Mouse (Mus musculus) heart, adult 18-20 months (tissue): Measurements from ENCODE around the gene Pik3cd. TPM values are rescaled to one million over a fixed set of nuclear protein-coding genes. Genes with fewer than 3 reads are reported as not detected.

Experiments
- DNase-seq, 2 experiments: peaks; one replicate each; pipeline ENCODE4 v3.0.0; 2021 to 2022; ENCODE audit warnings: mixed read lengths in 1 of 2
- total RNA-seq, 2 experiments: library from RNA; stranded (reverse); gene quantifications; 2 replicates each; pipeline ENCODE4 v1.2.3; 2021

Pik3cd gene
- total RNA-seq, 2 experiments from 2014 or later: 3.5 to 5.6 TPM

DNA sequence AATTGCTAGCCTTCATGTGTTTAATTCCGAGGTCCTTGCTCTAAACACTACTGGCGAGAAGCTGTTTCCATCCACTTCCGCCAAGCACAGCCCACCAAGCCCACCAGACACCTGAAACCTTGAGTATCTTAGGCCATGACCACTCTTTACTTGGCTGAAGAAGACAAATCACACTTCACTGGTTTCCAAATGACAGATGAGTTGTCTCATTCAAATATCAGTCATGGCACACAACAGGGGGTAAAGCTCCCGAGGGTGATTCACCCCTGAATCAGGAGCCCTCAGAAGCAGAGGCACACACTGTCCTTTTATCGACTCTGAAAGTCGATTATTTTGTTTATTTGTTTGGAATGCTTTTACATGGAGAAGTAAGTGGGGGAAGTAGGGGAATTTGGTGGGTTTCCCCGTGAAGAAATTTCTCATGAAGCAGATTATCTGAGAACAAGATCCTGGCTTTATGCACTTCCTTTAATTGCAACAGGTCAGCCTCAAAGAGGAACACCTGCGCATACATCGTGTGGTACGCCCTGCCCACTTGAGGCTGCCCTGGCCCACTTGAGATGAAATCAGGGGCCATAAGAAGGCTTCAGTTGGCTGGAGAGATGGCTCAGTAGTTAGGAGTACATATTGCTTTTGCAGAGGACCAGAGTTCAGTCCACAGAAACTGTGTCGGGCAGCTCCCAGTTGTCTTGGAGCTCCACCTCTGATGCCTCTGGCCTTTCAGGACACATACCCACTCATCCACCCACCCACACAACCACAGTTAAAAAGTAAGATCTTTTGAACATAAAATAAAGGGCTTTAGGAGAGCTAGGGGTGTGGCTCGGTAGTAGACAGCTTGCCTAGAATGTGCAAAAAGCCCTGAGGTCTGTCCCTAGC lies 12.3 kb downstream of the Pik3cd start:
- DNase-seq: no peak

GRCm38 (mm10) chr4:149688861-149689260 lies 13.5 kb downstream of the Pik3cd start:
- DNase-seq: no peak

GRCm38 (mm10) chr4:149684841-149685623 lies 17.3 kb downstream of the Pik3cd start:
- DNase-seq: no peak

GRCm38 (mm10) chr4:149683875-149684274 lies 18.5 kb downstream of the Pik3cd start:
- no peak for DNase-seq

GRCm38 (mm10) chr4:149679056-149679770 lies 23.2 kb downstream of the Pik3cd start:
- DNase-seq: peak in 1 of 2 experiments; percentile 38

GRCm38 (mm10) chr4:149678006-149678405 lies 24.4 kb downstream of the Pik3cd start:
- DNase-seq: peak in 1 of 2 experiments; percentile 24

- peak; percentile 83 to 84 for DNase-seq
These were observed 26.8 kb downstream of the Pik3cd start for GRCm38 (mm10) chr4:149675378-149676261.

DNA sequence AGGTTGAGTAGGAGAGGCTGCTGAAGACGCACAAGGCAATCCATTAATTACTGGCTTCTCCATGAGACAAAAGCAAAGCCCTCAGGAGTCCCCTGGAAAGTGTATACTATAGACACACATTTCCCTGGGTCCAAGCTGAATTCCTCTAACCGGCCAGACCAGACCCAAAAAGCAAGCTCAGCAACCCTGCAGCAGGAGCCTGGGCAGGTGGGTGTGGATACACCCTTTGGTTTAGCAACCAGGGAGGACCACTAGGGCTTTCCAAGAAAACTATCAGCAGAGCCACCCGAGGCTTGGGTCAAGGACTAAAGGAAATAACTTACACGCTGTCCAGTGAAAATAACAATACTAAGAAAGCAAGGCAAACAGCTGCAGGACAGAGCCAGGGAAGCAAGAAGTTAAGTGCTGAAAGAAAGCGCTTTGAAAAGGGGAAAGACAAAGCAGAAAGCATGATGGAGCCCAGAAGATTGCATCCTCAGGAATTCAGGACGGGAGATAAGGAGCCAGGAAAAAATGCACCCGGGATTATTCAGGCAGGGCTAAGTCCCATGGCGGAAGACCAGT lies 27.5 kb downstream of the Pik3cd start:
- no peak for DNase-seq

DNA sequence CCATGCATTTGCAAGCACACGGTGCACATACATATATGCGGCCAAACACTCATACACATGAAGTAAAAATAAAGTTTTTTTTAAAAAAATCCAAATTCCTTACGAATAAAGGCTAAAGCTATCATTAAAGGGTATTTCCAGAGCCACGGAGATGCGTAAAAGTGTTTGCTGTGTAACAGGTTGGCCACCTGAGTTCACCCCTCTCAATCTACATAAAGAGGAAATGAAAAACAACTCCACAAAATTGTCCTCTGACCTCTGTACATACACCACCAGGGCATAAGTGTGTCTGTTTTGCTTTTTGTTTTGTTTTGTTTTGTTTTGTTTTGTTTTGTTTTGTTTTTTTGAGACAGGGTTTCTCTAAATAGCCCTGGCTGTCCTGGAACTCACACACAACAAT lies 29.6 kb downstream of the Pik3cd start:
- no peak for DNase-seq

- no peak for DNase-seq
These were observed 31.2 kb downstream of the Pik3cd start for GRCm38 (mm10) chr4:149671175-149671574.

- DNase-seq: no peak
These were observed 36.7 kb downstream of the Pik3cd start for GRCm38 (mm10) chr4:149665692-149666090.

DNA sequence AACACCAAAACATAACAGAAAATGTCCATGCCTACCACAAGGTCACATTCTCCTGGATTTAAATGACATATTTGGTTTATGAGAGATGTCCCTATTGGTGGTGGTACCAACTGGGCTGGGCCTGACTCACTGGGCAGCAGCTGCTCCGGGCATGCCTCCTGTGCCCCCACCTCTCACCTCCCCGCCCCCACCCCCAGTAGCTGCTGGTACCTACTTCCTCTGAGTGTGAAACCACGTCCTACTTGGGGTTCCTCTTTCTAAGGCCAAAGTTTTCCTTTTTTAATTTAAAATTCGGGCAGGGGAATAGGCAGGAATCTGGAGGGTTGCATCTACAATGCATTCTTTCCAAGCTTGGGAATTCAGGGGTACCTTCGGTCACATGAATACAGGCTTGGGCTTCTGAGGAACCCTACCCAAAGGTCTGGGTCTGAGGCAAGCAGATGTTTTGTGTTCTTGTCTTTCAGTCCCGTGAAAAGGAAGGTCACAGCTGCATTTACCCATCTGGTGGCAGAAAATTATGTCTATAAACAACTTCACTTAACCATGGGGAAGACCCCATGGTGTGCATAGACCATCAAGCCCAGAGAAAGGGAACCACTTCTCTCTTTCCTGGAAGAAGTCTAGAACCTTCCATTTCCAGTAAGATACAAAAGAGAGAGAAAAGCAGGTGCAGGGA lies 37.2 kb downstream of the Pik3cd start:
- DNase-seq: no peak

- no peak for DNase-seq
These were observed 38.4 kb downstream of the Pik3cd start for GRCm38 (mm10) chr4:149663849-149664503.

DNA sequence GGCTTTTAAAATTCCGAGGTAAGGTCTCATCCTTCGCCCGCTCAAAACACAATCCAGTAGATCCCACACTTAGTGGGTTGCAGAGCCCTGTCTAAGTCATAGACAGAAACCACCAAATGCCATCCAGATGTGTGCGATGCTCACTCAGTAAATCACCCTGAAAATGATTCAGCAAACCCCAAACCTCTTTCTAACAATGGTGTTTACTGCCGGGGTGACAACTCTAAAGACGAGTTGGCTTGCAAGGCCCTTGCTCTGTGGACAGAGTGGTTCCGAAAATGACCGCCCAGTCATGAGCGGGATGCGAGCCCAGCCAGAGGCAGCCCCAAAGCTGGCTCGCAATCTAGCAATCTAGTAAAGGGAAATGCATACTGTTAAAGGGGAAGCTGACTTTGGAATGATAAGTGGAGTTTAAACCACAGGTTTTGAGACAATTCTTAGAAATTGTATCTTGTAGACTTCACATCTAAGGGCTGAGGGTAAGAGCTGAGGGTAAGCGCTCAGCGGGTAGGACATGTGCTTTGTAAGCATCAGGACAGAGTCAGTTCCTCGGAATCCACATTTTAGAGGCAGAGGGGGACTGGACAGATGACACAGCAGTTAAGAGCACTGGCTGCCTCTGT lies 40.3 kb downstream of the Pik3cd start:
- no peak for DNase-seq

DNA sequence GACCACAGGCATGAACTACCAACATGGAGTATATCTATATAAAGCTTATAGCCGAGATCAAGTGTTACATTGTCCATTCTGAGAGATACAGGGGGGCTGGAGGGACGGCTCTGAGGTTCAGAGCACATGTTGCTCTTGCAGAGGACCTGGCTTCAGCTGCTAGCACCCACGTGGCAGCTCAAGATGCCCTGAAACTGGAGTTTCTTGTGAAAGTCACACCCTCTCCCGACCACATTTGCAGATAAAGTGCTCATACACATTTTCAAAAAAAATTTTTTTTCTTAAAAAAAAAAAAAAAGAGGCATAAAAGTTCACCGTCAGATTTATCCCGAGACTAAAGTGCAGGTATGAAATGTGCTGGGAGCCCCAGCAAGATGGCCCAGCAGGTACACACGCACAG lies 41.8 kb downstream of the Pik3cd start:
- no peak for DNase-seq

DNA sequence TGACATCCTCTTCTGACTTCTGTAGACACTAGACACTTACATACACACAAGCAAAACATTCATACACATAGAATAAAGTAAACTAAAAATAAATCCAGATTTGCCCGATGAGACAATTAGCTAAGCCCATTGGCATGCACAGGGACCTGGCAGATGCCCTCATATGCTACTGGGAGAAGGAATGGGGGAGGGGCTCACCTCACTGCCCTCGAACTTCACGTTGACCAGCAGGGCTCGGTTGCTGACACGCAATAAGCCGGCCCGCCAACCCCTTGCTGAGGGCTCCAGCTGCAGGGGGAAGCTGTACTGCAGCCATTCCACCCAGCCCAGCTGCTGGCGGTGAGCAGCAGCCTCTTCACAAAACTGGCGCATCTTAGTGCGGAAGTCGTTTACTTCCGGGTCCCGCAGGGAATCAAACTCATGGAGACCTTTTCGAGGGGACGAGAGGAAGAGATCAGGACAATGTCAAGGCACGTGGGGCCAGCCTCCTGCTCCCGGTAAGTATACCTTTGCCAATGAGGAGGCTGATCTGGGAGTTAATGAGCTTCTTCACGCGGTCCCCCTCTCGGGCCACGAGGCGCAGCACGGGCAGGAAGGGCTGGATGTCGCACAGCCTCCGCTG lies 42.8 kb downstream of the Pik3cd start:
- peak in 1 of 2 experiments; percentile 26 for DNase-seq

- DNase-seq: peak in 1 of 2 experiments; percentile 50
These were observed 44.4 kb downstream of the Pik3cd start for GRCm38 (mm10) chr4:149657858-149658416.

GRCm38 (mm10) chr4:149654232-149654631 lies 48.1 kb downstream of the Pik3cd start:
- peak in 1 of 2 experiments; percentile 68 for DNase-seq
